Mouse (Mus musculus) right cerebral cortex, postnatal 14 days (tissue): ENCODE results near the gene Lama1.
"Not testable (repeated sequence)": the region's sequence is repeated elsewhere in the genome, so short reads cannot be mapped to it uniquely, and the experiment has no call there.

ENCODE experiments used
- DNase-seq: peaks from one replicate; pipeline ENCODE4 v3.0.0; 2022

The Lama1 gene

GRCm38 (mm10) chr17:67722578-67722977, 25.5 kb downstream of the Lama1 start:
- DNase-seq = no peak

- DNase-seq = no peak
These were observed 26.4 kb downstream of the Lama1 start for GRCm38 (mm10) chr17:67723175-67724067.

- DNase-seq = no peak
These were observed 29.5 kb downstream of the Lama1 start for GRCm38 (mm10) chr17:67726601-67727000.

GRCm38 (mm10) chr17:67728751-67729150, 31.7 kb downstream of the Lama1 start:
- no peak for DNase-seq

- DNase-seq = no peak
These were observed 34.0 kb downstream of the Lama1 start for GRCm38 (mm10) chr17:67731096-67731495.

- no peak for DNase-seq
These were observed 34.9 kb downstream of the Lama1 start for GRCm38 (mm10) chr17:67731964-67732363.

GRCm38 (mm10) chr17:67733516-67733915, 36.5 kb downstream of the Lama1 start:
- no peak for DNase-seq

GRCm38 (mm10) chr17:67735722-67736121, 38.7 kb downstream of the Lama1 start:
- no peak for DNase-seq

- DNase-seq = not testable (repeated sequence)
These were observed 44.2 kb downstream of the Lama1 start for GRCm38 (mm10) chr17:67741229-67741628.

- DNase-seq = no peak
These were observed 67.3 kb downstream of the Lama1 start for GRCm38 (mm10) chr17:67764167-67764871.

GRCm38 (mm10) chr17:67773608-67774007, 76.5 kb downstream of the Lama1 start:
- no peak for DNase-seq

- DNase-seq = peak; percentile 29
These were observed 79.7 kb downstream of the Lama1 start for GRCm38 (mm10) chr17:67776764-67777163.

GRCm38 (mm10) chr17:67779812-67780211, 82.8 kb downstream of the Lama1 start:
- DNase-seq = no peak

GRCm38 (mm10) chr17:67791091-67791490, 94.0 kb downstream of the Lama1 start:
- no peak for DNase-seq

GRCm38 (mm10) chr17:67809171-67809570, 112.1 kb downstream of the Lama1 start:
- no peak for DNase-seq

- DNase-seq = no peak
These were observed 116.6 kb downstream of the Lama1 start for GRCm38 (mm10) chr17:67813666-67814065.

- no peak for DNase-seq
These were observed 118.7 kb downstream of the Lama1 start for GRCm38 (mm10) chr17:67815720-67816119.

- no peak for DNase-seq
These were observed 119.9 kb downstream of the Lama1 start for GRCm38 (mm10) chr17:67816916-67817315.

GRCm38 (mm10) chr17:67827431-67827830, 130.4 kb downstream of the Lama1 start:
- DNase-seq = no peak

GRCm38 (mm10) chr17:67836146-67836895, 139.3 kb downstream of the Lama1 start:
- DNase-seq = no peak

- peak; percentile 67 for DNase-seq
These were observed 140.5 kb downstream of the Lama1 start for GRCm38 (mm10) chr17:67837351-67838090.

- DNase-seq = no peak
These were observed 141.9 kb downstream of the Lama1 start for GRCm38 (mm10) chr17:67838948-67839347.

GRCm38 (mm10) chr17:67841494-67841893, 144.4 kb downstream of the Lama1 start:
- not testable (repeated sequence) for DNase-seq
